Mouse (Mus musculus): Measurements from ENCODE around the gene Npy1r. TPM values are rescaled to one million over a fixed set of nuclear protein-coding genes. Genes with fewer than 3 reads are reported as not detected.

Gene Npy1r
- 0.08 and 0.15 TPM in 2 replicates for polyA plus RNA-seq (2012; rRNA removed; ENCODE audit: low replicate concordance)

GRCm38 (mm10) chr8:66696970-66697843 is at the start of gene Npy1r:
Gene Npy1r (plus strand): TSS chr8:66697192.

GRCm38 (mm10) chr8:66687511-66688329 is 9.3 kb upstream of the Npy1r start, which contains the start of gene Npy5r:
Gene Npy5r (minus strand): TSS chr8:66688128.

Other genes with a start within 250 kb of the Npy1r start
- 0.11 and 0.70 TPM in 2 replicates for gene Tma16, start 210.7 kb upstream of the Npy1r start, polyA plus RNA-seq (2012; rRNA removed; ENCODE audit: low replicate concordance)
- gene Tktl2, start 185.4 kb upstream of the Npy1r start, polyA plus RNA-seq (2012; rRNA removed; ENCODE audit: low replicate concordance), result not detected in 2 replicates
- gene Npy5r, start 9.1 kb upstream of the Npy1r start, polyA plus RNA-seq (2012; rRNA removed; ENCODE audit: low replicate concordance), result not detected in 2 replicates
- 2.8 and 2.9 TPM in 2 replicates for gene Naf1, start 163.0 kb downstream of the Npy1r start, polyA plus RNA-seq (2012; rRNA removed; ENCODE audit: low replicate concordance)